Mouse (Mus musculus) heart, embryonic 11.5 days (tissue): ENCODE measurements around the gene Kifc5b. TPM values are rescaled to one million over a fixed set of nuclear protein-coding genes. Genes with fewer than 3 reads are reported as not detected.

Source experiments
- ATAC-seq: fragments of 200-750 bp; cut with Nextera tagmentation; replicated peaks from 2 replicates; pipeline ENCODE4 v1.8.0; 2017; ENCODE audit warnings: moderate library complexity; ENCODE audit not compliant: insufficient number of reproducible peaks, low FRiP score, low TSS enrichment
- H3K27ac ChIP-seq: fragments of 300-500 bp; sonication (generic); 2 replicates; pipeline ENCODE4 v1.5.1; 2014; ENCODE audit warnings: mild to moderate bottlenecking, low read depth, low read length
- H3K27me3 ChIP-seq: fragments of 300-500 bp; sonication (generic); 2 replicates; pipeline ENCODE4 v1.6.1; 2014; ENCODE audit warnings: mild to moderate bottlenecking, low read length, mixed read lengths; ENCODE audit not compliant: control insufficient read depth, insufficient read depth
- H3K36me3 ChIP-seq: fragments of 300-500 bp; sonication (generic); 2 replicates; pipeline ENCODE4 v1.6.1; 2014; ENCODE audit warnings: mild to moderate bottlenecking, low read length, moderate library complexity, mixed read lengths; ENCODE audit not compliant: control insufficient read depth, insufficient read depth
- H3K4me1 ChIP-seq: fragments of 300-500 bp; sonication (generic); 2 replicates; pipeline ENCODE4 v1.6.1; 2014; ENCODE audit warnings: low read length; ENCODE audit not compliant: control insufficient read depth, insufficient read depth
- H3K4me2 ChIP-seq: fragments of 300-500 bp; sonication (generic); 2 replicates; pipeline ENCODE4 v1.6.1; 2014; ENCODE audit warnings: mild to moderate bottlenecking, moderate library complexity
- H3K4me3 ChIP-seq: fragments of 300-500 bp; sonication (generic); 2 replicates; pipeline ENCODE4 v1.5.1; 2014; ENCODE audit warnings: low read depth, low read length
- H3K9ac ChIP-seq: fragments of 300-500 bp; sonication (generic); 2 replicates; pipeline ENCODE4 v1.6.1; 2014; ENCODE audit warnings: mild to moderate bottlenecking, low read depth, low read length, moderate library complexity
- H3K9me3 ChIP-seq: fragments of 300-500 bp; sonication (generic); replicated peaks from 2 replicates; pipeline ENCODE4 v1.6.1; 2016; ENCODE audit warnings: low read length; ENCODE audit not compliant: control insufficient read depth
- WGBS: fragments of 180-500 bp; shearing (Covaris S2); extraction: QIAGEN DNeasy Blood & Tissue Kit; methylation state at CpG from one replicate; pipeline ENCODE4 v1.1.7; 2014; ENCODE audit not compliant: insufficient replicate concordance; 5-methylcytosine and 5-hydroxymethylcytosine counted together
- polyA plus RNA-seq: library from polyadenylated mRNA; unstranded; fragments of >200 nt; fragmentation: Nextera tagmentation; extraction: Ambion mirVana; gene quantifications from 2 replicates; pipeline ENCODE4 v1.2.1, GENCODE M21; 2014

Kifc5b gene
- polyA plus RNA-seq, 1 experiment from 2014 or later: 6.9 TPM

- Histone ChIP-seq H3K4me3 (no peak overlapping the region), H3K9me3 (no peaks in the 10 kb centered on the region), H3K36me3 (peaks cover 44% of the 10 kb centered on the region), H3K4me2 (no peak overlapping the region), H3K27ac (no peak overlapping the region), H3K27me3 (no peaks in the 10 kb centered on the region), H3K9ac (no peak overlapping the region), H3K4me1 (peaks cover 5% of the 10 kb centered on the region; the same call in 1 of the 2 replicates)
- WGBS: 86% methylated on average over 21 of the region's 21 CpGs
- ATAC-seq: no peak
These were observed 44.8 kb downstream of the Kifc5b start for GRCm38 (mm10) chr17:26961572-26962240.

GRCm38 (mm10) chr17:26966993-26967392 lies 50.1 kb downstream of the Kifc5b start:
- Histone ChIP-seq H3K4me1 (peaks cover 8% of the 10 kb centered on the region), H3K9ac (no peak overlapping the region), H3K9me3 (no peaks in the 10 kb centered on the region), H3K27ac (no peak overlapping the region), H3K4me3 (no peak overlapping the region), H3K36me3 (peaks cover 20% of the 10 kb centered on the region), H3K27me3 (no peaks in the 10 kb centered on the region), H3K4me2 (no peak overlapping the region)
- 85% methylated on average over 11 of the region's 11 CpGs for WGBS
- no peak for ATAC-seq

- no peak for ATAC-seq
- no peak overlapping the region for H3K27ac ChIP-seq
- H3K4me2 ChIP-seq: no peak overlapping the region
- H3K27me3 ChIP-seq: no peaks in the 10 kb centered on the region
- H3K9ac ChIP-seq: no peak overlapping the region
- H3K4me3 ChIP-seq: no peak overlapping the region
- peaks cover 11% of the 10 kb centered on the region for H3K4me1 ChIP-seq
- peaks cover 20% of the 10 kb centered on the region for H3K36me3 ChIP-seq
- H3K9me3 ChIP-seq: no peaks in the 10 kb centered on the region
- 86% methylated on average over 6 of the region's 6 CpGs for WGBS
These were observed 50.6 kb downstream of the Kifc5b start for GRCm38 (mm10) chr17:26967477-26967876.

GRCm38 (mm10) chr17:26968200-26968611 lies 51.3 kb downstream of the Kifc5b start:
- H3K9ac ChIP-seq: peak overlapping the region; percentile 16; the same call in 1 of the 2 replicates
- H3K36me3 ChIP-seq: peaks cover 17% of the 10 kb centered on the region; the same call in 1 of the 2 replicates
- H3K9me3 ChIP-seq: no peaks in the 10 kb centered on the region
- H3K4me3 ChIP-seq: no peak overlapping the region
- no peak for ATAC-seq
- WGBS: 75% methylated on average over 6 of the region's 6 CpGs
- H3K4me1 ChIP-seq: peaks cover 11% of the 10 kb centered on the region
- no peak overlapping the region for H3K4me2 ChIP-seq
- H3K27me3 ChIP-seq: no peaks in the 10 kb centered on the region
- H3K27ac ChIP-seq: no peak overlapping the region

- no peak overlapping the region for H3K4me2 ChIP-seq
- no peaks in the 10 kb centered on the region for H3K27me3 ChIP-seq
- H3K36me3 ChIP-seq: peaks cover 17% of the 10 kb centered on the region
- no peak for ATAC-seq
- WGBS: 81% methylated on average over 6 of the region's 6 CpGs
- H3K9me3 ChIP-seq: no peaks in the 10 kb centered on the region
- H3K27ac ChIP-seq: no peak overlapping the region
- H3K4me3 ChIP-seq: no peak overlapping the region
- H3K4me1 ChIP-seq: peaks cover 19% of the 10 kb centered on the region
- no peak overlapping the region for H3K9ac ChIP-seq
These were observed 52.4 kb downstream of the Kifc5b start for GRCm38 (mm10) chr17:26969257-26969656.

- Histone ChIP-seq H3K4me1 (peaks cover 19% of the 10 kb centered on the region), H3K4me3 (no peak overlapping the region), H3K9me3 (no peaks in the 10 kb centered on the region), H3K27ac (no peak overlapping the region), H3K36me3 (peaks cover 15% of the 10 kb centered on the region), H3K4me2 (no peak overlapping the region), H3K9ac (no peak overlapping the region), H3K27me3 (no peaks in the 10 kb centered on the region)
- no peak for ATAC-seq
- 63% methylated on average over 12 of the region's 12 CpGs for WGBS
These were observed 53.3 kb downstream of the Kifc5b start for GRCm38 (mm10) chr17:26970221-26970620.

GRCm38 (mm10) chr17:26971247-26971905 lies 54.5 kb downstream of the Kifc5b start:
- H3K4me1 ChIP-seq: peaks cover 19% of the 10 kb centered on the region
- peaks cover 22% of the 10 kb centered on the region for H3K36me3 ChIP-seq
- WGBS: 58% methylated on average over 8 of the region's 8 CpGs
- no peak for ATAC-seq
- peak overlapping the region; percentile 16; the same call in 1 of the 2 replicates for H3K9ac ChIP-seq
- H3K4me2 ChIP-seq: peak overlapping the region; percentile 98; the same call in 1 of the 2 replicates
- H3K9me3 ChIP-seq: no peaks in the 10 kb centered on the region
- no peak overlapping the region for H3K27ac ChIP-seq
- no peaks in the 10 kb centered on the region for H3K27me3 ChIP-seq
- no peak overlapping the region for H3K4me3 ChIP-seq

DNA sequence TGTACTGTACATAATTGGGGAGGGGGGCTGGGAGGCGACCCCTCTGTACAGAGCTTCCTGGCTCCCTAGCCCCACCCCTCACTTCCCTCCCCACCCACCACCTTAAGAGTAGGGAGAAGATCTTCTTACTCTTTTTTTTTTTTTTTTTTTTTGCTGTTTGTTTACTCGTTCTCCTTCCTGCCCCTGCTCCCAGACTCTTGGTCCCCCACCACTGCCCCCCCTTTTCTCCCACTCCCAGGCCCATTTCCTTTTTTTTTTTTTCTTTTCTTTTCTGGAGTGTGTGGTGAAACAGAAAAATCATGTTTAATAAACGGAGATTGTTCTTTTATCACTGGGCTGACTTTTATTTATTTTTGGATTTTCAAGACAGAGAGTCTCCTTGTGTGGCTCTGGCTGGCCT lies 55.2 kb downstream of the Kifc5b start:
- H3K9me3 ChIP-seq: no peaks in the 10 kb centered on the region
- WGBS: 2% methylated on average over 3 of the region's 3 CpGs
- H3K4me3 ChIP-seq: peak overlapping the region; percentile 90
- H3K27me3 ChIP-seq: no peaks in the 10 kb centered on the region
- peak overlapping the region; percentile 98 for H3K4me2 ChIP-seq
- H3K4me1 ChIP-seq: peaks cover 19% of the 10 kb centered on the region
- peaks cover 21% of the 10 kb centered on the region for H3K36me3 ChIP-seq
- peak overlapping the region; percentile 81 for H3K9ac ChIP-seq
- peak overlapping the region; percentile 84; the same call in 1 of the 2 replicates for H3K27ac ChIP-seq
- ATAC-seq: no peak
